Mouse (Mus musculus) C2C12 (cell line): ENCODE results near the gene Car10.

Experiments
- CEBPB ChIP-seq: IDR thresholded peaks from one replicate; pipeline ENCODE4 v1.6.1; 2011; ENCODE audit warnings: low read depth, mild to moderate bottlenecking, control low read depth, moderate library complexity
- CTCF ChIP-seq: IDR thresholded peaks from one replicate; pipeline ENCODE4 v1.5.1; 2011; ENCODE audit not compliant: control insufficient read depth, insufficient read depth, insufficient read length
- FOSL1 ChIP-seq: IDR thresholded peaks from one replicate; pipeline ENCODE4 v1.8.0; 2011; ENCODE audit warnings: mild to moderate bottlenecking, low read length; ENCODE audit not compliant: poor library complexity, insufficient read depth, severe bottlenecking
- MAX ChIP-seq: IDR thresholded peaks from one replicate; pipeline ENCODE4 v1.6.1; 2011; ENCODE audit warnings: mild to moderate bottlenecking, control low read depth
- MYOD1 ChIP-seq: IDR thresholded peaks from one replicate; pipeline ENCODE4 v1.6.1; 2011; ENCODE audit warnings: low read depth; ENCODE audit not compliant: control insufficient read depth, insufficient read length
- MYOG ChIP-seq: IDR thresholded peaks from one replicate; pipeline ENCODE4 v1.6.1; 2011; ENCODE audit not compliant: control insufficient read depth, insufficient read length; ENCODE audit errors: extremely low read depth
- USF1 ChIP-seq: IDR thresholded peaks from one replicate; pipeline ENCODE4 v1.6.1; 2011; ENCODE audit warnings: low read depth, mild to moderate bottlenecking, control low read depth, moderate library complexity

DNA sequence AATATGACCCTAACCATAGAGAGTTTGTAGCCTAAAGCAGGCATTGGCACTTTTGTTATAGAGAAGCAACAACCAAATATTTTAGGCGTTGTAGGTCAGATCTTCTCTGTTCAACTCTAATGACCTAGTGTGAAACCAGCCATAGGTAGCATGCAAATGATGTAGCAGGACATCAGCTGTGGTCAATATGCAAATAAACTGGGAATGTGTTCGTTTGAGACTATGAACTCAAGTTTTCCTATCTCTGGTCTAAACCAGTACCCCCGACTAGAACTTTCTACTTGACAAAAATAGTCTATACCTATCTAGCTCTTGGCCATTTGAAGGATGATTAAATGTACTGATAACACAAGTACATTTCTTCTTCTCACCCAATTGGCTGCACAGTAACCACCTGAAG lies 501.9 kb downstream of the Car10 start:
- TF ChIP-seq CTCF, result no peak
- no peak for TF ChIP-seq USF1
- TF ChIP-seq MYOG, result no peak
- TF ChIP-seq MAX, result no peak
- TF ChIP-seq CEBPB, result no peak
- TF ChIP-seq FOSL1, result no peak
- no peak for TF ChIP-seq MYOD1
